ENCODE assay signal across 18 mouse cellular contexts in the genomic region with DNA sequence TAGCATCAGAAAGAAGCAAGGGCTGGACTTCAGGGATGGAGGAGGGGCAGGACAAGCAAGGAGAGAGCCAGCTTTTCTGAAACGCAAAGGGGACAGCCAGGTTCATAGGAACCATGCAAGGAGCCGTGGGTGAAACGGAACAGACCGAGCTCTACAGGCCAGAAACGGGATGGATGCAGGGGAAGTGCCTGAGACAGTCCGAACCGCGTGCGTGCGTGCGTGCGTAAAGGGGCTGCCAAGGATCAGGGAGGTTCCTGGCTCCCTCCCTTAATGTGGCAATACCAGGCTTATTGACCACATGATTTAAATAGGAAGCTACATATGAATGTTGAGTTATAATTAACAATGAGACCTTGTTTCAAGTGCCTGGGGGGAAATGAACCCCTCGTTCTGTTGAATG. TPM values are rescaled to one million over a fixed set of nuclear protein-coding genes. Genes with fewer than 3 reads are reported as not detected.
DNase-seq lines count a peak whose midpoint lies in the region; ATAC-seq and TF ChIP-seq lines count a peak whose summit lies in the region.
"Had no signal": no experiment of that assay in that cellular context is flagged by ENCODE, and none has a peak within 500 bp of the region (broad histone marks: within the 10 kb centered on the region; RNA-seq: fewer than 3 reads in every experiment).

No protein-coding gene starts in this region.

- TF ChIP-seq CTCF in testis, adult 2 months (IDR thresholded peaks at IDR 0.05; ENCODE audit: control insufficient read depth, insufficient read depth, insufficient replicate concordance, low read depth, low read length): no peak

- H3K36me3 ChIP-seq in testis, adult 2 months (ENCODE audit: control insufficient read depth, insufficient read depth, low read length): no peaks in the 10 kb centered on the region

- TF ChIP-seq POLR2A in testis, adult 2 months (IDR thresholded peaks at IDR 0.05; ENCODE audit: control insufficient read depth, low read depth, low read length): no peak

- ATAC-seq in common myeloid progenitor, adult 5-6 weeks (replicated peaks; ENCODE audit: low read depth, poor library complexity, severe bottlenecking): peak; percentile 53
- peak; percentile 72 for ATAC-seq in megakaryocyte progenitor cell, adult 5-6 weeks (replicated peaks; ENCODE audit: poor library complexity)
- ATAC-seq: CD4-positive, CD25-positive, alpha-beta regulatory T cell, adult 4 months; forebrain, embryonic 13.5 days; intestine, embryonic 15.5 days had no signal

- H3K27me3 ChIP-seq in testis, adult 2 months (ENCODE audit: control insufficient read depth, insufficient read depth, low read length): no peaks in the 10 kb centered on the region
- H3K27me3 ChIP-seq: forebrain, embryonic 13.5 days; heart, embryonic 15.5 days; intestine, embryonic 15.5 days had no signal

- DNase-seq in testis, postnatal 14 days (ENCODE audit: low spot score): no peak
- no peak for DNase-seq in left cerebral cortex, adult 8-10 months (ENCODE audit: low spot score in 2 of 2)
- no peak for DNase-seq in right cerebral cortex, postnatal 14 days
- DNase-seq: adrenal gland, postnatal 10 days; cerebellum, adult 9-11 months; cerebellum, postnatal 36 days; gastrocnemius, postnatal 25 days had no signal

- no peaks in the 10 kb centered on the region for H3K4me1 ChIP-seq in testis, adult 2 months (ENCODE audit: control insufficient read depth, insufficient read depth, low read length)
- H3K4me1 ChIP-seq: forebrain, embryonic 13.5 days had no signal

- no peak overlapping the region for H3K27ac ChIP-seq in testis, adult 2 months (ENCODE audit: control insufficient read depth, insufficient read depth, low read depth, low read length)
- H3K27ac ChIP-seq: embryonic facial prominence, embryonic 10.5 days; forebrain, embryonic 13.5 days; heart, adult 2 months; heart, embryonic 15.5 days; hindbrain, embryonic 10.5 days; hindbrain, embryonic 14.5 days; intestine, embryonic 15.5 days had no signal

- peak overlapping the region; percentile 42 for H3K4me3 ChIP-seq in testis, adult 2 months (ENCODE audit: control insufficient read depth, low read depth, low read length)
- H3K4me3 ChIP-seq: embryonic facial prominence, embryonic 10.5 days; forebrain, embryonic 13.5 days; heart, adult 2 months; heart, embryonic 15.5 days; hindbrain, embryonic 10.5 days; intestine, embryonic 15.5 days had no signal

RNA-seq across cellular contexts. Expression of gene Ttc7b, which starts 21.2 kb away (rescaled TPM):
- 7.1 and 7.5 TPM in 2 replicates for polyA plus RNA-seq in testis, adult 2 months (2012; rRNA removed)
- 17.8 and 18.0 TPM in 2 replicates for total RNA-seq in common myeloid progenitor, adult 5-6 weeks (2017)
- 24.3 and 28.8 TPM in 2 replicates for total RNA-seq in megakaryocyte progenitor cell, adult 5-6 weeks (2015)
- 13.3 and 16.5 TPM in 2 replicates for total RNA-seq in megakaryocyte progenitor cell, adult 5-6 weeks (2017)
- total RNA-seq in left cerebral cortex, adult 8-10 months (2022): 100 to 1,000 TPM; 197 to 225 (median 213) TPM

Comparison
In these comparisons a context has a peak if more than half of its experiments do, and no peak if none do; other contexts are left out.
1. RNA of gene Ttc7b, which starts 21.2 kb away (total RNA-seq): 197 to 225 TPM in left cerebral cortex, adult 8-10 months; 13.3 to 28.8 TPM in megakaryocyte progenitor cell, adult 5-6 weeks and 17.8 to 18.0 TPM in common myeloid progenitor, adult 5-6 weeks; every median in the first group is over 4 times any median in the second.